Mouse (Mus musculus) inflammation-experienced regulatory T-cells, adult 6 months (primary cell): Measurements from ENCODE around the gene Olfr1223. TPM values are rescaled to one million over a fixed set of nuclear protein-coding genes. Genes with fewer than 3 reads are reported as not detected.
"Not testable (repeated sequence)": the region's sequence is repeated elsewhere in the genome, so short reads cannot be mapped to it uniquely, and the experiment has no call there.

Source experiments
- ATAC-seq: one replicate; pipeline ENCODE4 v1.8.0; 2017
- polyA plus RNA-seq, 3 experiments: library from polyadenylated mRNA; unstranded; fragments of 100-300 nt; shearing (Covaris generic); gene quantifications; one replicate each; pipeline ENCODE4 v1.2.1; 2017

Olfr1223 gene
- polyA plus RNA-seq: not detected

DNA sequence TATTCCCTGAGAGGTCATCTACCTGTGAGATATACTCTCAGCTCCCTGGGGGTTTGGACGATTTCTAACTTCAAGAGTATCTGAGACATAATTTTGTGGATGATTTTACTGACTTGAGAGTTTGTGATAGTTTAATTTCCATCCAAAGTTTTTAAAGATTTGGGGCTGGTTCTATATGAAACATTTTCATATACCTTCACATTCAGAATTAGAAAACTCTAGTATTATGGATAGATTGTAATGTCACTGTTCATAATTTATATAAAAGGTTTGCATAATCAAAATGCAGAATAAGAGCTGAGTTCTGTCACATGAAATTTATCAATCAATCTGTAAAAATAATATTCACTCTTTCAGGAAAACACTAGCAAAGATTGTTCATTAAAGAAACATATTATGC lies at the start of gene Olfr1223:
Olfr1223 (minus strand) TSS at position 101 of the 400 bp plus-strand sequence.
- ATAC-seq: no peak

DNA sequence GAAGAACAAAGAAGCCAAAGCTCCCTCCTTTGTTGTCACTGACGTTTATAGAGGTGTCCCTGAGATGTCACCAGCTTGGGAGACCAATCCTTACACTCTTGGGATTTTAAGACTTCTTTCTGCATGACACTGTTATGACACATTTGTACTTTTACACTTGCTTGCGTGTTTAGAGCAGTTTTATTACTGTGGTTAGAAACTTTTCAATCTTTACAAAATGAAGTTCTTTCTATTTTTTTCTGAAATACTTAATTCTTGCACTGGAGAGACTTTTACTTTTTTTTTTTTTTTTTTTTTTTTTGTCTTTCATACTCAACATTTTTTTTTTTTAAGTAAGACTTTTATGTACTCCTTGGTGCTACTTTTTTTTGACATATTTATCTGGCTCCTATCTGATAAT lies 48.6 kb upstream of the Olfr1223 start, which contains the start of gene Olfr1226:
Olfr1226 (minus strand) TSS at position 101 of the 400 bp plus-strand sequence.
- ATAC-seq: no peak

- no peak for ATAC-seq
These were observed 45.1 kb upstream of the Olfr1223 start for GRCm38 (mm10) chr2:89196325-89196982.

GRCm38 (mm10) chr2:89174569-89174968 lies 23.2 kb upstream of the Olfr1223 start, which contains the start of gene Olfr1225:
TSS of gene Olfr1225 (minus strand) at chr2:89174669.
- ATAC-seq: no peak

GRCm38 (mm10) chr2:89164711-89165110 lies 13.4 kb upstream of the Olfr1223 start:
- ATAC-seq: not testable (repeated sequence)

DNA sequence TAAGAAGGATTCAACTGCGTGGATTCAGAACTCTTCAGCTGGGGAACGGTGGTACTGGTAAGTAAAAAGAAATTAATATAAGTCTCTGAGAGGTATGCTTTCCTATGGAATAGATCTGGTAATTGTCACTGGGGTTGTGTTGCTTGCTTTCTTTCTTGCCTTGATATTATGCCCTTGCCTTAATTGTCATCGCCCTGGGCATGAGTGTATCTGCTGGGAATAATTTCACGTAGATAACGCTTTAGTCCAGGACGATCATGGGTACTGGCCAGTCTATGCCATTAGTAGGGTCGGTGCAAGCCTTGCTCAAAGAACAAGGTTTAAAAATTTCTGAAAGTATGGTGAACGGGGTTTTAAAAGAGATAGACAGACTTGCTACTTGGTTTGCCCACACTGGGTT lies 12.6 kb upstream of the Olfr1223 start, which contains the start of gene Olfr1224-ps1:
Olfr1224-ps1 (minus strand) TSS at position 101 of the 400 bp plus-strand sequence.
- not testable (repeated sequence) for ATAC-seq

DNA sequence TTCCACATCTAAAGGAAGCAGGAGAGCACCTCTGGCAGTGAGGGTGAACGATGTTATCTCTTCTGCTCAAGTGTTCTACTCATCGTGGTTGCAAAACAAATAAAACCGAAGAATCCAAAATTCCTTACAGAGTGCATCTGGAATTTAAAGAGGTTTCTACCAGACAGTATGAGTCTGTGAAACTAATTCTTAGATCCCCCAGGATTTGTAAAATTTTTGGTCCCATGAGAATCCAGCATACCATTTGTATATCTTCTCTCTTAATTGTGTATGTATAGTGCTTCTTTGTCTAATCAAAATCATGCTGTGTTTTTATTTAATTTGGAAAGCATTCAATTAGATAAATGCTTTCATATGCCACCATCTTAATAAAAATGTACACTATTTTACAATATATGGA lies 18.4 kb downstream of the Olfr1223 start, which contains the start of gene Olfr1222:
Olfr1222 (minus strand) TSS at position 101 of the 400 bp plus-strand sequence.
- no peak for ATAC-seq

DNA sequence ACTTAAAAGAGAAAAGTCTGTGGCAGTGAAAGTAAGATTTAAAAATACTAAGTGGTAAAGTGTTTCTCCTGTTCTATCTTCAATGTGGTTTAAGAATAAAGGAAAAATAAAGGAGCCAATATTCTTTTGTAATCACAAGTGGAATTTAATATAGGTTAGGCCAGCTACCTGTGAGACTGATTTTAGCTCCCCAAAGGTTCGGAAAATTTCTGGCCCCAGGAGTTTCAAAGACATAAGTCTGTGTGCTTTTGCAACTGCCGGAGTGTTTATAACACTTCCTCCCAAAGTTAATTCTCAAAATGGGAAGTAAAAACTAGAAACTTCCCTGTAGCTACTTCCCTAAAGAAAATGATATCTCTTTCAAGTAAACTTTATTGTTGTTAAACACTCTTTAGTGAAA lies 34.2 kb downstream of the Olfr1223 start, which contains the start of gene Olfr1221:
Olfr1221 (minus strand) TSS at position 101 of the 400 bp plus-strand sequence.
- no peak for ATAC-seq

DNA sequence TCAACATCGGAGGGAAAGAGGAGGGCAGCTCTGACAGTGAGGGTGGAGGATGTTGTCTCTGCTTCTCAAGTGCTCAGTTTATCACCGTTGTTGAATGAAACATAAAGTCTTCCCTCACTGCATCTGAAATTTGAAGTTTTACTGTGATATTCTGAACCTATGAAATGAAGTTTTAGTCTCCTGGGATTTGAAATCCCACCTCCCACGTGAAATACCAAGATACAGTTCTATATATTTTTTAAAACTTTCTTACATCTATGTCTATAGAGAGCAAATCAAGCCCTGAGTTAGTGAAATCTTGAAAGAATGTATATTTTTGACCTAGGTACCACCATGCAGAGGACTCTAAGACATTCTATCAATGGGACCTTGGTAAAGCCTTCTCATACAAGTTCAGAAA lies 44.6 kb downstream of the Olfr1223 start, which contains the start of gene Olfr1220:
Olfr1220 (minus strand) TSS at position 101 of the 400 bp plus-strand sequence.
- no peak for ATAC-seq

DNA sequence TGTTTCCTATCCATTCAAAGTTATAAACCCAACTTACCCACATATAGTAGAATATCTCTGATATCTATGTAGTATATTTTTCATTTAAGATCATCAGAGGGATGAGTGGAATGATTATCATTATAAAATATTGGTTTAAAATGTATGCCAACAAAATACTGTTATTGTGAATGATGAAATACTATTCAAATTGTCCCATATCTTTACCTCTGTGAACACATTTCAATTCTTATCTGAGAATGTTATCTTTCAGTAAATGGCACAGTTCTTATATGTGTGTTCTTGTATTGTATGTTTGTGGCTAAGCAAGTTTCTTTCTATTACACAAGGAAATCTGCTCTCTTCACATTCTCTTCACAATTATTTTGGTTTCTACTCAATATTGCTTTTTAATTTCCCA lies 45.7 kb downstream of the Olfr1223 start:
- ATAC-seq: no peak

GRCm38 (mm10) chr2:89093848-89094247 lies 57.5 kb downstream of the Olfr1223 start:
- no peak for ATAC-seq

Other genes starting within 250 kb of the Olfr1223 start
- gene Olfr1208, start 249.2 kb downstream of the Olfr1223 start, polyA plus RNA-seq: not detected
- not detected for gene Olfr1209, start 236.4 kb downstream of the Olfr1223 start, polyA plus RNA-seq
- gene Olfr1211, start 213.4 kb downstream of the Olfr1223 start, polyA plus RNA-seq: not detected
- gene Olfr1212, start 197.6 kb downstream of the Olfr1223 start, polyA plus RNA-seq: not detected
- gene Gm13762, start 171.3 kb downstream of the Olfr1223 start, polyA plus RNA-seq: not detected
- not detected for gene Olfr1214, start 158.9 kb downstream of the Olfr1223 start, polyA plus RNA-seq
- not detected for gene Olfr1215, start 144.6 kb downstream of the Olfr1223 start, polyA plus RNA-seq
- not detected for gene Olfr1216, start 133.2 kb downstream of the Olfr1223 start, polyA plus RNA-seq
- not detected for gene Olfr1217, start 119.5 kb downstream of the Olfr1223 start, polyA plus RNA-seq
- not detected for gene Olfr1218, start 90.4 kb downstream of the Olfr1223 start, polyA plus RNA-seq
- not detected for gene Olfr1219, start 68.0 kb downstream of the Olfr1223 start, polyA plus RNA-seq
- not detected for gene Olfr1220, start 44.7 kb downstream of the Olfr1223 start, polyA plus RNA-seq
- not detected for gene Olfr1221, start 34.3 kb downstream of the Olfr1223 start, polyA plus RNA-seq
- gene Olfr1222, start 18.5 kb downstream of the Olfr1223 start, polyA plus RNA-seq: not detected
- gene Olfr1224-ps1, start 12.5 kb upstream of the Olfr1223 start, polyA plus RNA-seq: not detected
- gene Olfr1225, start 23.1 kb upstream of the Olfr1223 start, polyA plus RNA-seq: under 1 TPM in 1 of 3 experiments, not detected in 2; 0.13 TPM
- not detected for gene Olfr1226, start 48.5 kb upstream of the Olfr1223 start, polyA plus RNA-seq
- gene Olfr1228, start 102.5 kb upstream of the Olfr1223 start, polyA plus RNA-seq: not detected
- gene Olfr1229, start 136.5 kb upstream of the Olfr1223 start, polyA plus RNA-seq: not detected
- gene Olfr1230, start 145.7 kb upstream of the Olfr1223 start, polyA plus RNA-seq: not detected
- not detected for gene Olfr1231, start 155.5 kb upstream of the Olfr1223 start, polyA plus RNA-seq
- gene Olfr1232, start 178.1 kb upstream of the Olfr1223 start, polyA plus RNA-seq: not detected
- not detected for gene Olfr1233, start 190.8 kb upstream of the Olfr1223 start, polyA plus RNA-seq
- not detected for gene Olfr1234, start 213.3 kb upstream of the Olfr1223 start, polyA plus RNA-seq